8 mouse cellular contexts compared by ENCODE assay signal in genomic region chr6:146660591-146660990, GRCm38 (mm10). TPM values are rescaled to one million over a fixed set of nuclear protein-coding genes. Genes with fewer than 3 reads are reported as not detected.
DNase-seq lines count a peak whose midpoint lies in the region; ATAC-seq lines count a peak whose summit lies in the region.

No protein-coding gene starts in this region.

- WGBS in heart, embryonic 15.5 days = 43% methylated on average over 2 of the region's 2 CpGs

- no peak overlapping the region for H3K27ac ChIP-seq in heart, embryonic 15.5 days

- H3K4me1 ChIP-seq in heart, embryonic 15.5 days (replicated peaks) = peaks cover 15% of the 10 kb centered on the region

- no peaks in the 10 kb centered on the region for H3K27me3 ChIP-seq in heart, embryonic 15.5 days

- H3K4me2 ChIP-seq in heart, embryonic 15.5 days = no peak overlapping the region

- intact Hi-C loops in left cerebral cortex, postnatal 4 days (cut with DNase I) = loop anchor here (10.0 kb wide), 1 partner anchor 104 kb away; no protein-coding TSS in a partner anchor

- H3K9ac ChIP-seq in heart, embryonic 15.5 days = no peak overlapping the region

- DNase-seq in cerebellum, postnatal 14 days = peak; percentile 12 to 15
- DNase-seq in left cerebral cortex, postnatal 4 days = peak; percentile 6
- DNase-seq in left cerebral cortex, adult 11 months (ENCODE audit: low spot score) = no peak
- peak; percentile 76 for DNase-seq in NIH3T3 (ENCODE audit: low read depth)
- DNase-seq in urinary bladder, postnatal 25 days (ENCODE audit: low spot score) = no peak

- no peak overlapping the region for H3K4me3 ChIP-seq in heart, embryonic 15.5 days

- no peaks in the 10 kb centered on the region for H3K9me3 ChIP-seq in heart, embryonic 15.5 days (replicated peaks)

- no peak for ATAC-seq in cerebellum, adult (ENCODE audit: insufficient number of reproducible peaks, low FRiP score, low TSS enrichment)
- ATAC-seq in heart, embryonic 15.5 days (replicated peaks; ENCODE audit: insufficient number of reproducible peaks, insufficient read depth, low FRiP score, low read depth) = peak; percentile 66
- no peak for ATAC-seq in megakaryocyte, adult 5-6 weeks (ENCODE audit: poor library complexity, severe bottlenecking)

- no peaks in the 10 kb centered on the region for H3K36me3 ChIP-seq in heart, embryonic 15.5 days

RNA-seq across cellular contexts. Expression of gene Tm7sf3, which starts 18.0 kb away (rescaled TPM):
- 10 to 100 TPM; 30.6 to 32.4 TPM for total RNA-seq in left cerebral cortex, postnatal 4 days (2021)
- polyA plus RNA-seq in heart, embryonic 15.5 days (2015; fragmentation: Nextera tagmentation; extraction: Ambion mirVana) = 32.8 and 38.6 TPM in 2 replicates
- 27.8 and 31.6 TPM in 2 replicates for total RNA-seq in megakaryocyte, adult 5-6 weeks (2015)
- total RNA-seq in megakaryocyte, adult 5-6 weeks (2017) = 40.3 and 40.4 TPM in 2 replicates

RNA-seq across cellular contexts. Expression of gene Med21, which starts 18.2 kb away (rescaled TPM):
- 10 to 100 TPM; 42.6 to 49.1 TPM for total RNA-seq in left cerebral cortex, postnatal 4 days (2021)
- polyA plus RNA-seq in heart, embryonic 15.5 days (2015; fragmentation: Nextera tagmentation; extraction: Ambion mirVana) = 135 and 140 TPM in 2 replicates
- 96.7 and 109 TPM in 2 replicates for total RNA-seq in megakaryocyte, adult 5-6 weeks (2015)
- total RNA-seq in megakaryocyte, adult 5-6 weeks (2017) = 76.2 and 82.8 TPM in 2 replicates

Comparison
In these comparisons a context has a peak if more than half of its experiments do, and no peak if none do; other contexts are left out.
1. DNase-seq: peak in cerebellum, postnatal 14 days (2 of 2), left cerebral cortex, postnatal 4 days (single experiment) and NIH3T3 (single experiment); none in left cerebral cortex, adult 11 months (single experiment) and urinary bladder, postnatal 25 days (single experiment).